Mouse (Mus musculus) inflammation-experienced regulatory T-cells (primary cell): ENCODE results near the gene Gm8693. TPM values are rescaled to one million over a fixed set of nuclear protein-coding genes. Genes with fewer than 3 reads are reported as not detected.

Experiments used
- polyA plus RNA-seq, 2 experiments: library from polyadenylated mRNA; unstranded; fragments of 100-300 nt; shearing (Covaris generic); gene quantifications; one replicate each; pipeline ENCODE4 v1.2.1; 2017

Gene Gm8693
- polyA plus RNA-seq, result not detected

DNA sequence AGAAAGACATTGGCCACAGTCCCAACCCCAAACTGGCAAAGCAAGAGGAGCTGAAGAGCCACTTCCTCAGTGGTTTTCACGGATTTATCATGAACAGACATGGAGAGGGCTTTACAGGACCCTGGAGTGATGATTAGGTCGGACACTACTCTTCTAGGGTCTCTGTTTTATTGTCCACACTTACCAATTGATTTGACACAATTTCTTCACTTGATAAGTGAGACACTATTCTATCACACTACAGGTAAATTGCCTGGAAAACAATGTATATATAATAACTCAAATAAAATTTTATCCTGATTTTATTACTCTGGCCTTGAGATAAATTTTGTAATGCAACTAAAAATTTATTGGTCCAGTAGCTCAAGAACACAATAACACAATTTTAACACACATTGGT is at the start of gene Gm8693:
Gene Gm8693 (minus strand): TSS at position 101 of the 400 bp plus-strand sequence.

DNA sequence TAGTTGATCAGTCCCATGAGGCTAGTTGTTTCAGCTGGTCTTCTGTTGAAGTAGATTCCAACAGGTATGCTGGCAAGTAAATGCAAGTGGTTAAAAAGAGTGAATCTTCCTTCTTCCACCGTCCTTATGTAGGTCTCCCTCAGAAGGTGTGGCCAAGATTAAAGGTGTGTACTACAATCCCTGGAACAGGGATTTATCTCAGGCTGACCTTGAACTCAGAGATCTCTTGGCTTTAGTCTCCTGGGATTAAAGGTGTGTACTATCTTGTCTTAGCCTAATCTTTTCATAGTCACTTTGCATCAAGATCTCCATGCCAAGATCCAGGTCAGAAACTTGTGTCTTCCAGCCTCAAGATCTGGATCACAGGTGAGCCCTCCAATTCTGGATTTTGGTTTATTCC is 27.5 kb upstream of the Gm8693 start, which contains the start of gene Gm4567:
Gene Gm4567 (minus strand): TSS at position 101 of the 400 bp plus-strand sequence.

DNA sequence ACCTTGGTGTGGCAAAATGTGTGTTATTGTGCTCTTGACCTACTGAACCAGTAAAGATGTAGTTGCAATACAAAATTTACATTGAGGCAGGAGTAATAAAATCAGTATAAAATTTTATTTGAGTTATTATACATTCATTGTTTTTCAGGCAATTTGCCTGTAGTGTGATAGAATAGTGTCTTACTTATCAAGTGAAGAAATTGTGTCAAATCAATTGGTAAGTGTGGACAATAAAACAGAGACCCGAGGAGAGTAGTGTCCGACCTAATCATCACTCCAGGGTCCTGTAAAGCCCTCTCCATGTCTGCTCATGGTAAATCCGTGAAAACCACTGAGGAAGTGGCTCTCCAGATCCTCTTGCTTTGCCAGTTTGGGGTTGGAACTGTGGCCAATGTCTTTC is 34.4 kb downstream of the Gm8693 start, which contains the start of gene Vmn1r155:
Gene Vmn1r155 (plus strand): TSS at position 301 of the 400 bp plus-strand sequence.

Other genes with a start within 250 kb of the Gm8693 start
- gene Gm10665, start 228.2 kb downstream of the Gm8693 start, polyA plus RNA-seq, result 1 to 10 TPM in 1 of 2 experiments, under 1 TPM in 1; 0.28 to 5.2 TPM
- not detected for gene Vmn1r151, start 192.6 kb downstream of the Gm8693 start, polyA plus RNA-seq
- under 1 TPM in 1 of 2 experiments, not detected in 1; 0.25 TPM for gene Vmn1r152, start 169.3 kb downstream of the Gm8693 start, polyA plus RNA-seq
- gene Gm8677, start 157.4 kb downstream of the Gm8693 start, polyA plus RNA-seq, result not detected
- gene Gm4201, start 127.0 kb downstream of the Gm8693 start, polyA plus RNA-seq, result not detected
- gene Gm4565, start 104.2 kb downstream of the Gm8693 start, polyA plus RNA-seq, result 1 to 10 TPM in 1 of 2 experiments, under 1 TPM in 1; 0.30 to 1.9 TPM
- gene Vmn1r155, start 34.3 kb downstream of the Gm8693 start, polyA plus RNA-seq, result 1 to 10 TPM in 1 of 2 experiments, not detected in 1; 2.2 TPM
- gene Gm4567, start 27.4 kb upstream of the Gm8693 start, polyA plus RNA-seq, result not detected
- gene Vmn1r157, start 69.4 kb upstream of the Gm8693 start, polyA plus RNA-seq, result 1 to 10 TPM in 1 of 2 experiments, not detected in 1; 2.3 TPM
- not detected for gene Vmn1r158, start 98.5 kb upstream of the Gm8693 start, polyA plus RNA-seq
- gene Vmn1r159, start 151.3 kb upstream of the Gm8693 start, polyA plus RNA-seq, result under 1 TPM in 1 of 2 experiments, not detected in 1; 0.67 TPM
- not detected for gene Vmn1r160, start 178.9 kb upstream of the Gm8693 start, polyA plus RNA-seq